In genomic region chr9:107935374-107935773, GRCm38 (mm10) we compare ENCODE assay signal across 8 mouse cellular contexts. TPM values are rescaled to one million over a fixed set of nuclear protein-coding genes. Genes with fewer than 3 reads are reported as not detected.
DNase-seq lines count a peak whose midpoint lies in the region; ATAC-seq and TF ChIP-seq lines count a peak whose summit lies in the region.

TSS of gene Camkv (plus strand) at chr9:107935674.

- peaks cover 13% of the 10 kb centered on the region for H3K4me1 ChIP-seq in heart, embryonic 13.5 days
- peaks cover 0 to 7% of the 10 kb centered on the region in 2 experiments; a peak in 3 of 4 replicates for H3K4me1 ChIP-seq in ES-E14 (ENCODE audit: control insufficient read depth in 2 of 2, insufficient read depth in 2 of 2, low read length in 2 of 2, poor library complexity in 1 of 2)
- peaks cover 29% of the 10 kb centered on the region for H3K4me1 ChIP-seq in hindbrain, embryonic 13.5 days (replicated peaks)
- H3K4me1 ChIP-seq in liver, embryonic 14.5 days (replicated peaks; ENCODE audit: control insufficient read depth in 2 of 2, insufficient read depth in 2 of 2, low read length in 1 of 2): no peaks in the 10 kb centered on the region

- peak within 1 kb of the TSS; percentile 77 for H3K9ac ChIP-seq in heart, embryonic 13.5 days
- H3K9ac ChIP-seq in ES-E14 (ENCODE audit: insufficient read depth, low read depth, low read length, poor library complexity, severe bottlenecking): peak within 1 kb of the TSS; percentile 53
- peak within 1 kb of the TSS; percentile 72 for H3K9ac ChIP-seq in hindbrain, embryonic 13.5 days
- no peak within 1 kb of the TSS for H3K9ac ChIP-seq in liver, embryonic 14.5 days (replicated peaks)

- H3K27me3 ChIP-seq in heart, embryonic 13.5 days (replicated peaks): peaks cover 78% of the 10 kb centered on the region
- H3K27me3 ChIP-seq in hindbrain, embryonic 13.5 days: peaks cover 27% of the 10 kb centered on the region
- H3K27me3 ChIP-seq in liver, embryonic 14.5 days (ENCODE audit: control insufficient read depth, insufficient read depth, low read length): peaks cover 41% of the 10 kb centered on the region

- no peak for TF ChIP-seq EP300 in liver, embryonic 14.5 days (IDR thresholded peaks at IDR 0.05; ENCODE audit: low read depth)

- DNase-seq in heart, postnatal 14 days: no peak
- no peak for DNase-seq in ES-E14 (ENCODE audit: low read depth, low spot score)
- no peak for DNase-seq in liver, embryonic 14.5 days (ENCODE audit: low read depth in 3 of 3, low spot score in 3 of 3)
- DNase-seq in adrenal gland, postnatal 36 days: no peak
- no peak for DNase-seq in thymus, postnatal 10 days (ENCODE audit: low spot score in 2 of 2)
- DNase-seq in gastrocnemius, adult 8-10 months (ENCODE audit: low spot score in 2 of 2): no peak

- intact Hi-C loops in heart, postnatal 14 days (cut with DNase I): no loop called here

- no peaks in the 10 kb centered on the region for H3K36me3 ChIP-seq in heart, embryonic 13.5 days
- no peaks in the 10 kb centered on the region for H3K36me3 ChIP-seq in ES-E14 (ENCODE audit: control insufficient read depth, insufficient read depth, low read length, poor library complexity, severe bottlenecking)
- H3K36me3 ChIP-seq in hindbrain, embryonic 13.5 days: no peaks in the 10 kb centered on the region
- H3K36me3 ChIP-seq in liver, embryonic 14.5 days (replicated peaks; ENCODE audit: control insufficient read depth, insufficient read depth, low read depth): no peaks in the 10 kb centered on the region

- H3K27ac ChIP-seq in heart, embryonic 13.5 days (replicated peaks): no peak within 1 kb of the TSS
- no peak within 1 kb of the TSS; the same call in 1 of the 2 replicates for H3K27ac ChIP-seq in ES-E14 (ENCODE audit: insufficient read depth, low read depth, low read length, poor library complexity, severe bottlenecking)
- no peak within 1 kb of the TSS for H3K27ac ChIP-seq in hindbrain, embryonic 13.5 days
- H3K27ac ChIP-seq in liver, embryonic 14.5 days: no peak within 1 kb of the TSS

- ATAC-seq in heart, embryonic 13.5 days (ENCODE audit: extremely low read depth, insufficient number of reproducible peaks, low FRiP score, low TSS enrichment): no peak
- no peak for ATAC-seq in hindbrain, embryonic 13.5 days (ENCODE audit: low FRiP score)
- ATAC-seq in liver, embryonic 14.5 days (ENCODE audit: insufficient read depth): no peak

- 24% methylated on average over 3 of the region's 3 CpGs for WGBS in heart, embryonic 13.5 days
- 13% methylated on average over 3 of the region's 3 CpGs for WGBS in hindbrain, embryonic 13.5 days
- 43% methylated on average over 3 of the region's 3 CpGs for WGBS in liver, embryonic 14.5 days (ENCODE audit: insufficient replicate concordance)

- H3K4me2 ChIP-seq in heart, embryonic 13.5 days: peak within 1 kb of the TSS; percentile 93
- peak within 1 kb of the TSS; percentile 91 for H3K4me2 ChIP-seq in hindbrain, embryonic 13.5 days
- H3K4me2 ChIP-seq in liver, embryonic 14.5 days (ENCODE audit: low read depth): peak within 1 kb of the TSS; percentile 38

- in situ Hi-C loops in ES-E14 (cut with MboI; ENCODE audit: low sequenced_read_pairs in 2 of 2, unreplicated experiment in 2 of 2): no loop called here

- H3K4me3 ChIP-seq in heart, embryonic 13.5 days: peak within 1 kb of the TSS; percentile 58
- H3K4me3 ChIP-seq in ES-E14 (ENCODE audit: insufficient read depth in 1 of 2, low read depth in 1 of 2, low read length in 2 of 2, poor library complexity in 1 of 2, severe bottlenecking in 1 of 2): peak within 1 kb of the TSS; percentile 76 to 82
- peak within 1 kb of the TSS; percentile 53 for H3K4me3 ChIP-seq in hindbrain, embryonic 13.5 days
- H3K4me3 ChIP-seq in liver, embryonic 14.5 days (ENCODE audit: insufficient read depth in 1 of 2, low read depth in 2 of 2, low read length in 2 of 2): peak within 1 kb of the TSS; percentile 9 to 12; a peak in 2 of 4 replicates

- no peak for TF ChIP-seq CTCF in liver, embryonic 14.5 days (IDR thresholded peaks at IDR 0.05; ENCODE audit: low read depth)

- H3K9me3 ChIP-seq in heart, embryonic 13.5 days: no peaks in the 10 kb centered on the region
- no peaks in the 10 kb centered on the region for H3K9me3 ChIP-seq in ES-E14 (ENCODE audit: control insufficient read depth, insufficient read depth, low read depth, low read length)
- H3K9me3 ChIP-seq in hindbrain, embryonic 13.5 days: no peaks in the 10 kb centered on the region
- no peaks in the 10 kb centered on the region for H3K9me3 ChIP-seq in liver, embryonic 14.5 days (ENCODE audit: control insufficient read depth, low read length)

TF ChIP-seq in ES-E14, 5 proteins besides CTCF, POLR2A, EP300 and RAD21:
- TF ChIP-seq MAFK (IDR thresholded peaks at IDR 0.05; ENCODE audit: insufficient read depth, low read depth, low read length): no peak
- no peak for TF ChIP-seq ZNF384 (IDR thresholded peaks at IDR 0.05; ENCODE audit: low read depth, low read length)
- TF ChIP-seq ZC3H11A (IDR thresholded peaks at IDR 0.05; ENCODE audit: borderline replicate concordance, low read depth, low read length): no peak
- TF ChIP-seq CHD2 (IDR thresholded peaks at IDR 0.05; ENCODE audit: low read depth, low read length): no peak
- TF ChIP-seq HCFC1 (IDR thresholded peaks at IDR 0.05; ENCODE audit: borderline replicate concordance, insufficient read depth, low read length): no peak

RNA-seq across cellular contexts. Expression of gene Camkv, which starts in this region (rescaled TPM):
- 0.63 and 1.0 TPM in 2 replicates for polyA plus RNA-seq in heart, embryonic 13.5 days (2015; fragmentation: Nextera tagmentation; extraction: Ambion mirVana)
- total RNA-seq in heart, postnatal 14 days (2021): under 1 TPM in 1 of 2 experiments, not detected in 1; 0.27 TPM
- total RNA-seq in ES-E14 (2012; rRNA removed): 21.5 and 41.5 TPM in 2 replicates
- polyA plus RNA-seq in hindbrain, embryonic 13.5 days (2015; fragmentation: Nextera tagmentation; extraction: Ambion mirVana): 12.4 and 13.3 TPM in 2 replicates
- polyA plus RNA-seq in liver, embryonic 14.5 days (2012; rRNA removed): 0.10 and 0.18 TPM in 2 replicates
- polyA plus RNA-seq in liver, embryonic 14.5 days (2014; fragmentation: Nextera tagmentation; extraction: Ambion mirVana): not detected in 2 replicates
- 1 to 10 TPM; 2.9 to 3.6 TPM for total RNA-seq in adrenal gland, postnatal 36 days (2021)
- total RNA-seq in gastrocnemius, adult 8-10 months (2022): under 1 TPM; 0.20 to 0.46 (median 0.35) TPM

Comparison
In these comparisons a context has a peak if more than half of its experiments do, and no peak if none do; other contexts are left out.
1. H3K4me2 ChIP-seq: peak in every context shown above with its lines; median percentile 93 in heart, embryonic 13.5 days; 91 in hindbrain, embryonic 13.5 days; 38 in liver, embryonic 14.5 days.
2. H3K4me3 ChIP-seq: peak in every context shown above with its lines; median percentile 79 in ES-E14; 58 in heart, embryonic 13.5 days; 53 in hindbrain, embryonic 13.5 days; 10 in liver, embryonic 14.5 days.